Mouse (Mus musculus): ENCODE results near the gene Nisch. TPM values are rescaled to one million over a fixed set of nuclear protein-coding genes. Genes with fewer than 3 reads are reported as not detected.

Gene Nisch
- total and polyA plus RNA-seq, 2 experiments, result 66.7 to 152 TPM

DNA sequence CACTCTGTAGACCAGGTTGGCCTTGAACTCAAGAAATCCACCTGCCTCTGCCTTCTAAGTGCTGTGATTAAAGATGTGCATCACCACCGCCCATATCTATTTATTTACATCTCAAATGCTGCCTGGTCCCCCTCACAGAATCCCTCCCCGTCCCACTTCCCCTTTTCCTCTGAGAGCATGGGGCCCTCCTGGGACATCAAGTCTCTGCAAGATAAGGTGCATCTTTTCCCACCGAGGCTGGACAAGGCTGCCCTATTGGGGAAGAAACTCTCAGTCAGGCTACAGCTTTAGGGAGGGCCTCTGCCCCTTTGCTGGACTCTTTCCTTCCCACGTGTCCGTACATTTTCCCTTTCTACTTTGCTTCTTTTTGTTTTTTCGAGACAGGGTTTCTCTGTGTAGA, 47.2 kb downstream of the Nisch start:
- H3K27ac ChIP-seq (replicated peaks; ENCODE audit: insufficient read depth, low read depth, low read length), result no peak overlapping the region
- H3K4me3 ChIP-seq (ENCODE audit: insufficient read depth, low read depth, low read length), result no peak overlapping the region
- TF ChIP-seq CTCF (IDR thresholded peaks at IDR 0.05; ENCODE audit: low read depth, low read length) (no peak), POLR2A (IDR thresholded peaks at IDR 0.05; ENCODE audit: extremely low read depth, insufficient read depth, low read length) (no peak)
- no peaks in the 10 kb centered on the region for H3K27me3 ChIP-seq (ENCODE audit: control insufficient read depth, insufficient read depth, low read length)
- H3K79me2 ChIP-seq (ENCODE audit: control insufficient read depth, insufficient read depth, low read length), result no peaks in the 10 kb centered on the region
- peaks cover 18% of the 10 kb centered on the region; the same call in 1 of the 2 replicates for H3K36me3 ChIP-seq (ENCODE audit: control insufficient read depth, insufficient read depth, low read length)
- peaks cover 3% of the 10 kb centered on the region for H3K4me1 ChIP-seq (ENCODE audit: control insufficient read depth, insufficient read depth, low read length)
- 84% methylated on average over 6 of the region's 6 CpGs for WGBS
- no peak overlapping the region for H3K9ac ChIP-seq (ENCODE audit: low read depth, low read length)
- no peak for DNase-seq (ENCODE audit: extremely low read depth, low read depth, low spot score)

DNA sequence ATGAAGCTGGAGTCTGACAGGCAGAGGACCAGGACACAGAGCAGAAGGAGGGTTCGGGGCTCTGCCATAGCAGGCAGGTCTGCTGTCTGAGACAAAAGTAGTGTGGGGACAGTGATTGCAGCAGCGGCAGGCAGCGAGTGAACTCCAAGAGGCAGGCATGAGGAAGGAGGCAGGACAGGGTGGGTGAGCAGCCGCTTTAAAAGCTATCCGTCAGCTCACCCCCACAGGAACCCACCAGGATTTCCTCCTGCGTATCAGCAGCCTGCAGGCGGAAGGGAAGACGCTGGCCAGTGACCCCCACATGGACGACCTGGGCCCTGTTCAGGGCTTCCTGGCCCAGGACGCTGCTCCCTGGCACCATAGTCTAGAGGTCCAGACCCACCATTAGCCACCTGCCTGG, 48.3 kb downstream of the Nisch start, which contains the start of gene Stab1:
Gene Stab1, minus strand, starts transcription at position 217 of the 400 bp plus-strand sequence.
- peaks cover 3% of the 10 kb centered on the region for H3K4me1 ChIP-seq (ENCODE audit: control insufficient read depth, insufficient read depth, low read length)
- peak within 1 kb of the TSS; percentile 69 for H3K4me3 ChIP-seq (ENCODE audit: insufficient read depth, low read depth, low read length)
- no peak for DNase-seq (ENCODE audit: extremely low read depth, low read depth, low spot score)
- TF ChIP-seq POLR2A (IDR thresholded peaks at IDR 0.05; ENCODE audit: extremely low read depth, insufficient read depth, low read length) (peak; percentile 45; the same call in 1 of the 2 replicates), CTCF (IDR thresholded peaks at IDR 0.05; ENCODE audit: low read depth, low read length) (no peak)
- no peaks in the 10 kb centered on the region for H3K27me3 ChIP-seq (ENCODE audit: control insufficient read depth, insufficient read depth, low read length)
- peaks cover 16% of the 10 kb centered on the region; the same call in 1 of the 2 replicates for H3K36me3 ChIP-seq (ENCODE audit: control insufficient read depth, insufficient read depth, low read length)
- 64% methylated on average over 10 of the region's 10 CpGs for WGBS
- H3K9ac ChIP-seq (ENCODE audit: low read depth, low read length), result peak within 1 kb of the TSS; percentile 62
- H3K27ac ChIP-seq (replicated peaks; ENCODE audit: insufficient read depth, low read depth, low read length), result peak within 1 kb of the TSS; percentile 45
- no peaks in the 10 kb centered on the region for H3K79me2 ChIP-seq (ENCODE audit: control insufficient read depth, insufficient read depth, low read length)

DNA sequence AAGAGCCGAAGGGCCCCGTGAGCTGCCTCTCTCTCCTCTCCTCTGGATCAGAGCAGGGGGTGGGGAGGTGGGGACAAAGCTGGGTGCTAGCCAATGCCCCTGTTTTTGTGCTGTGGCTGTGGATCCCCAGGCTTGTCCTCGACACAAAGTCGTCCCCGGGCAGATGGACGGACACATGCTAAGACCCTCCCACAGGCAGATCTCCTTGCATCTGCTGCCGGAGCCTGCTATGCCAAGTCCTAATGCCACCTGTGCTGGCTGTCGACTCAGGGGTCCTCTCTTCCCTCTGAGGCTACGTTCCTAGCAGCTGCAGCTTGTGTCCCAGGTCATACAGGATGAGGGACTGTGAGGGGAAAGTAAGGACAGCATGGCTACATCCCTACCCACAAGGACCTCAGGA, 49.9 kb downstream of the Nisch start:
- Histone ChIP-seq H3K27me3 (ENCODE audit: control insufficient read depth, insufficient read depth, low read length) (no peaks in the 10 kb centered on the region), H3K4me1 (ENCODE audit: control insufficient read depth, insufficient read depth, low read length) (no peaks in the 10 kb centered on the region; the same call in 1 of the 2 replicates), H3K27ac (replicated peaks; ENCODE audit: insufficient read depth, low read depth, low read length) (0 out of 2 replicates have a peak overlapping the region, but pooled peaks have one; percentile 11), H3K79me2 (ENCODE audit: control insufficient read depth, insufficient read depth, low read length) (no peaks in the 10 kb centered on the region), H3K9ac (ENCODE audit: low read depth, low read length) (peak overlapping the region; percentile 62), H3K4me3 (ENCODE audit: insufficient read depth, low read depth, low read length) (peak overlapping the region; percentile 69), H3K36me3 (ENCODE audit: control insufficient read depth, insufficient read depth, low read length) (peaks cover 6% of the 10 kb centered on the region; the same call in 1 of the 2 replicates)
- no peak for DNase-seq (ENCODE audit: extremely low read depth, low read depth, low spot score)
- 68% methylated on average over 9 of the region's 9 CpGs for WGBS
- TF ChIP-seq POLR2A (IDR thresholded peaks at IDR 0.05; ENCODE audit: extremely low read depth, insufficient read depth, low read length), result no peak
- TF ChIP-seq CTCF (IDR thresholded peaks at IDR 0.05; ENCODE audit: low read depth, low read length), result no peak

DNA sequence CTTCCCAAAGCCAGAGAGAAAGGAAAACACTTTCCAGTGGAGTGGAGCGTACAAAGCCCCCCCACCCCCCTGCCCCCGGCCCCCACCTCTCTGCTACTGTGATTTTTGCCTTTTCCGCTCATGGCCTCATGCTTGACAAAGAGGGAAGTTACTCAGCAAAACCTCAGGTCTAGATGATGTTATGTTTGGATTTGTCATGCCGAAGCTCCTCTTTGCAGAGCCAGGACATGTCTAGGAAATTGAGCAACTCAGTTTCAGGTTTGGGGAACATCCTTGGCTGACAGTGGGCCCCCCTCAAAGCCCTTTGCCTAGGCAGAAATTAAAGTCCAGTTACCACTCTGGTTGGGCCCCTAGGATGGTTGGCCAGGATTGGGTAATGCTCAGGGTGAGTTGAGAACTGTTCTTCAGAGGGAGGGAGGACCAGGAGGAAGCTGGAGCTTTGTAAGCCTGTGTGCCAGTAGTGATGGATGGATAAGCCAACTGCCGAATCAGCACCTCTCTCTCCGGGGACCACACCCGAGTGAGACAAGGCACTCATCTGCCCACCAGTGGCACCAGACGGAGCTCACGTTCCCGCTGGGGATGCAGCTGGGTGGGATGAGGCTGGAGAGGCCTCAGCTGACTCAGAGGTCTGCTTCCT, 50.6 kb downstream of the Nisch start:
- no peaks in the 10 kb centered on the region for H3K79me2 ChIP-seq (ENCODE audit: control insufficient read depth, insufficient read depth, low read length)
- no peak overlapping the region for H3K27ac ChIP-seq (replicated peaks; ENCODE audit: insufficient read depth, low read depth, low read length)
- no peaks in the 10 kb centered on the region; the same call in 1 of the 2 replicates for H3K4me1 ChIP-seq (ENCODE audit: control insufficient read depth, insufficient read depth, low read length)
- H3K36me3 ChIP-seq (ENCODE audit: control insufficient read depth, insufficient read depth, low read length), result no peaks in the 10 kb centered on the region
- TF ChIP-seq POLR2A (IDR thresholded peaks at IDR 0.05; ENCODE audit: extremely low read depth, insufficient read depth, low read length), result no peak
- no peak for TF ChIP-seq CTCF (IDR thresholded peaks at IDR 0.05; ENCODE audit: low read depth, low read length)
- no peaks in the 10 kb centered on the region for H3K27me3 ChIP-seq (ENCODE audit: control insufficient read depth, insufficient read depth, low read length)
- WGBS, result 64% methylated on average over 10 of the region's 10 CpGs
- peak overlapping the region; percentile 62 for H3K9ac ChIP-seq (ENCODE audit: low read depth, low read length)
- no peak for DNase-seq (ENCODE audit: extremely low read depth, low read depth, low spot score)
- H3K4me3 ChIP-seq (ENCODE audit: insufficient read depth, low read depth, low read length), result peak overlapping the region; percentile 69

DNA sequence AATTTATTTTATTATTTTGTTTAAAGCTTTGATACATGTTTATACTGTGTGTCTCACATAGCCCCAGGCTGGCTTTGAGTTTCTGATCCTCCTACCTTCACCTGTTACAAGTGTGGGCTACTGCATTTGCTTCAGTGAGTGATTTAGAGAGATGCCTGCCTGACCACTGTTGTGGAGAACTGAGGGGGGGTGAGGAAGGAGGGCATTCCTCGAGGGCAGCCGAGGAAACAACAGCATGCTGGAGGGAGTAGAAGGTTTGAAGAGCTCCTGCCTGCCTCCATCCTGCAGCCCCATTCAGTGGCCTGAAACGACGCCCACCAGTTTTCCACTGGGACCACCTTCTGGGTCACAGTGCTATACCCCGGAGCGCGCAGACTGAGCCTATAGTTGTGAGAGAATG, 51.3 kb downstream of the Nisch start:
- DNase-seq (ENCODE audit: extremely low read depth, low read depth, low spot score), result no peak
- H3K4me1 ChIP-seq (ENCODE audit: control insufficient read depth, insufficient read depth, low read length), result peaks cover 2% of the 10 kb centered on the region
- TF ChIP-seq CTCF (IDR thresholded peaks at IDR 0.05; ENCODE audit: low read depth, low read length) (no peak), POLR2A (IDR thresholded peaks at IDR 0.05; ENCODE audit: extremely low read depth, insufficient read depth, low read length) (no peak)
- no peak overlapping the region for H3K9ac ChIP-seq (ENCODE audit: low read depth, low read length)
- 72% methylated on average over 7 of the region's 7 CpGs for WGBS
- H3K36me3 ChIP-seq (ENCODE audit: control insufficient read depth, insufficient read depth, low read length), result no peaks in the 10 kb centered on the region
- H3K4me3 ChIP-seq (ENCODE audit: insufficient read depth, low read depth, low read length), result no peak overlapping the region; the same call in 1 of the 2 replicates
- H3K27ac ChIP-seq (replicated peaks; ENCODE audit: insufficient read depth, low read depth, low read length), result no peak overlapping the region
- H3K27me3 ChIP-seq (ENCODE audit: control insufficient read depth, insufficient read depth, low read length), result no peaks in the 10 kb centered on the region
- H3K79me2 ChIP-seq (ENCODE audit: control insufficient read depth, insufficient read depth, low read length), result no peaks in the 10 kb centered on the region

DNA sequence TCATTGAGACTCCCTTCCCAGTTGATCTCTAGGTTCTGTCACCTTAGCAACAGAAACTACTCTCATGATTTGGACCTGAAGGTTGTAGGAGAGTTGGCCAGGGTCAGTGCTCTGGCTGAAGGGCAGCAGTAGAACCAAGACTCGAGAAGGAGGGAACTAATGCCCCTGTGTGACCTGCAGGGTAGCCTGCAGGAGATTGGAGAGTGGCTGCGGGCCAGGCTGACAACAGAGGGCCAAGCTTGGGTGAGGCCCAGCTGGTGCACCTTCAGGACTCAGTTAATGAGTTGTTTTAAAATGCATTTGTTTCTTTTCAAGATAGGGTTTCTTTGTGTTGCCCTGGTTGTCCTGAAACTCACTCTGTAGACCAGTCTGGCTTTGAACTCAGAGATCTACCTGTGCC, 51.7 kb downstream of the Nisch start:
- DNase-seq (ENCODE audit: extremely low read depth, low read depth, low spot score), result no peak
- Histone ChIP-seq H3K4me1 (ENCODE audit: control insufficient read depth, insufficient read depth, low read length) (peaks cover 7% of the 10 kb centered on the region), H3K36me3 (ENCODE audit: control insufficient read depth, insufficient read depth, low read length) (no peaks in the 10 kb centered on the region), H3K79me2 (ENCODE audit: control insufficient read depth, insufficient read depth, low read length) (no peaks in the 10 kb centered on the region), H3K27me3 (ENCODE audit: control insufficient read depth, insufficient read depth, low read length) (no peaks in the 10 kb centered on the region), H3K4me3 (ENCODE audit: insufficient read depth, low read depth, low read length) (no peak overlapping the region), H3K9ac (ENCODE audit: low read depth, low read length) (no peak overlapping the region), H3K27ac (replicated peaks; ENCODE audit: insufficient read depth, low read depth, low read length) (no peak overlapping the region)
- TF ChIP-seq CTCF (IDR thresholded peaks at IDR 0.05; ENCODE audit: low read depth, low read length) (no peak), POLR2A (IDR thresholded peaks at IDR 0.05; ENCODE audit: extremely low read depth, insufficient read depth, low read length) (no peak)
- WGBS, result 22% methylated on average over 2 of the region's 2 CpGs

Measured in liver, adult 2 months (tissue).